Mouse (Mus musculus) G1E (cell line): ENCODE measurements at regions not wholly inside any gene's neighbourhood (a gene's known extent, or its start where the extent isn't known, plus 50 kb on each side); places are given as distances from the start of the nearest gene placed in this dataset.
"Not testable (repeated sequence)": the region's sequence is repeated elsewhere in the genome, so short reads cannot be mapped to it uniquely, and the experiment has no call there.

Experiments used
- CTCF ChIP-seq: IDR thresholded peaks from 2 replicates; pipeline ENCODE4 v1.5.1; 2012; ENCODE audit warnings: low read depth, low read length, inconsistent platforms, mixed read lengths
- GATA2 ChIP-seq: IDR thresholded peaks from 2 replicates; pipeline ENCODE4 v1.6.1; 2012; ENCODE audit warnings: low read depth, low read length, inconsistent platforms, borderline replicate concordance

DNA sequence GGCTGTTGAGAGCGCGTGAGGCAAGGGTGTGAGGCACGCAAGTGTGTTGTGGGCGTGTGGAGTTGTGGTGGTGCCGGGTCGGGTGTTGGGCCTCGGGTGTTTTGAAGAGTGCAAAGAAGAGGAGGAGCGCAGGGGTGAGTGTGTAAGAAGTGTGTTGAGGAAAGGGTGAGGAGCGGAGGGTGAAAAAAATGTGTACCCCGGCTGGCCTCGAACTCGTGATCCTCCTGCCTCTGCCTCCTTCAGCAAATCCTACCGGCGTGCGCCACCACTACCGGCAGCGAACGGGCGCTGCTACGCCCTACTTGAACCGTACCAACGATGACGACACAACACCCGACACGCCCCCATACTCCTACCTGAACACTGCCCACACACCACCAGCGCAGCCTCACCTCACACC, 73.5 kb downstream of the Pdia4 start:
- not testable (repeated sequence) for TF ChIP-seq CTCF, GATA2
